Mouse (Mus musculus) CH12.LX (cell line): ENCODE measurements at regions not wholly inside any gene's neighbourhood (a gene's known extent, or its start where the extent isn't known, plus 50 kb on each side); places are given as distances from the start of the nearest gene placed in this dataset.

Source experiments
- DNase-seq: peaks from one replicate; pipeline ENCODE4 v3.0.0-alpha.2; 2013; ENCODE audit errors: extremely low read depth
- H3K27ac ChIP-seq: 2 replicates; pipeline ENCODE4 v1.5.1; 2012; ENCODE audit warnings: low read depth, mild to moderate bottlenecking, control low read depth, moderate library complexity; ENCODE audit not compliant: insufficient read depth
- H3K27me3 ChIP-seq: replicated peaks from 2 replicates; pipeline ENCODE3; 2012; ENCODE audit warnings: inconsistent platforms
- H3K36me3 ChIP-seq, 2 experiments: replicated peaks in 1 of 2; 2 replicates each; pipeline versions ENCODE3 to v1.6.1; 2012; ENCODE audit warnings: inconsistent platforms in 1 of 2, low read length in 1 of 2, mild to moderate bottlenecking in 1 of 2, mixed read lengths in 1 of 2, moderate library complexity in 1 of 2; ENCODE audit not compliant: control insufficient read depth in 1 of 2, insufficient read depth in 1 of 2
- H3K4me1 ChIP-seq, 2 experiments: 2 replicates each; pipeline ENCODE4 v1.6.1; 2012; ENCODE audit warnings: inconsistent platforms in 1 of 2, moderate library complexity in 1 of 2; ENCODE audit not compliant: insufficient read depth in 2 of 2, control insufficient read depth in 1 of 2
- H3K4me2 ChIP-seq: 2 replicates; pipeline ENCODE4 v1.6.1; 2012; ENCODE audit warnings: low read depth, mild to moderate bottlenecking, control low read depth; ENCODE audit not compliant: poor library complexity, insufficient read depth, severe bottlenecking
- H3K4me3 ChIP-seq, 3 experiments: fragments of 150-350 bp in 1 of 3; sonication (generic) in 1 of 3; replicated peaks in 1 of 3; 2 replicates each; pipeline versions ENCODE3 to v1.5.1; 2011 to 2012; ENCODE audit warnings: low read depth in 2 of 3, low read length in 2 of 3, mild to moderate bottlenecking in 2 of 3, moderate library complexity in 2 of 3, control low read depth in 1 of 3, improper control_type of control experiment in 1 of 3, inconsistent platforms in 1 of 3, mixed read lengths in 1 of 3; ENCODE audit not compliant: poor library complexity in 1 of 3
- H3K79me2 ChIP-seq: replicated peaks from 2 replicates; pipeline ENCODE4 v1.6.1; 2012; ENCODE audit warnings: mild to moderate bottlenecking, moderate library complexity; ENCODE audit not compliant: control insufficient read depth, poor library complexity, insufficient read depth, severe bottlenecking; ENCODE audit errors: extremely low read depth
- H3K9ac ChIP-seq: 2 replicates; pipeline ENCODE4 v1.6.1; 2012; ENCODE audit warnings: low read depth, mild to moderate bottlenecking, control low read depth, moderate library complexity; ENCODE audit not compliant: insufficient read depth
- H3K9me3 ChIP-seq: replicated peaks from 2 replicates; pipeline ENCODE3; 2012; ENCODE audit warnings: low read length, inconsistent platforms, mixed read lengths
- CHD1 ChIP-seq: IDR thresholded peaks from 2 replicates; pipeline ENCODE4 v1.6.1; 2012; ENCODE audit warnings: low read depth, low read length, improper control_type of control experiment, inconsistent platforms
- E2F4 ChIP-seq: IDR thresholded peaks from 2 replicates; pipeline ENCODE4 v1.6.1; 2011; ENCODE audit warnings: low read depth, low read length, improper control_type of control experiment; ENCODE audit not compliant: insufficient replicate concordance
- ELF1 ChIP-seq: IDR thresholded peaks from 2 replicates; pipeline ENCODE4 v1.6.1; 2014; ENCODE audit warnings: low read depth, mild to moderate bottlenecking, inconsistent platforms, low read length, improper control_type of control experiment
- ETS1 ChIP-seq: conservative IDR thresholded peaks from 2 replicates; pipeline ENCODE4 v1.6.1; 2012; ENCODE audit warnings: low read depth, mild to moderate bottlenecking, inconsistent platforms, low read length, improper control_type of control experiment, moderate library complexity
- GABPA ChIP-seq: IDR thresholded peaks from 2 replicates; pipeline ENCODE4 v1.6.1; 2012; ENCODE audit warnings: low read depth, low read length, improper control_type of control experiment, inconsistent platforms; ENCODE audit not compliant: insufficient replicate concordance
- HCFC1 ChIP-seq: IDR thresholded peaks from 2 replicates; pipeline ENCODE4 v1.6.1; 2012; ENCODE audit warnings: low read depth, mild to moderate bottlenecking, inconsistent platforms, low read length, improper control_type of control experiment
- IRF4 ChIP-seq: IDR thresholded peaks from 2 replicates; pipeline ENCODE4 v1.6.1; 2014; ENCODE audit warnings: low read depth, mild to moderate bottlenecking, inconsistent platforms, low read length, improper control_type of control experiment
- JUN ChIP-seq: IDR thresholded peaks from 2 replicates; pipeline ENCODE4 v1.6.1; 2011; ENCODE audit warnings: low read depth, mild to moderate bottlenecking, low read length, improper control_type of control experiment, moderate library complexity; ENCODE audit not compliant: insufficient read depth
- JUND ChIP-seq: conservative IDR thresholded peaks from 2 replicates; pipeline ENCODE4 v1.6.1; 2011; ENCODE audit warnings: low read depth, low read length, improper control_type of control experiment
- KAT2A ChIP-seq: IDR thresholded peaks from 2 replicates; pipeline ENCODE4 v1.6.1; 2012; ENCODE audit warnings: low read length, improper control_type of control experiment, inconsistent platforms; ENCODE audit not compliant: insufficient replicate concordance
- MAX ChIP-seq: IDR thresholded peaks from 2 replicates; pipeline ENCODE4 v1.6.1; 2011; ENCODE audit warnings: low read length, improper control_type of control experiment
- MEF2A ChIP-seq: IDR thresholded peaks from 2 replicates; pipeline ENCODE4 v1.6.1; 2014; ENCODE audit warnings: low read depth, mild to moderate bottlenecking, inconsistent platforms, low read length, improper control_type of control experiment, borderline replicate concordance
- MYC ChIP-seq: IDR thresholded peaks from 2 replicates; pipeline ENCODE4 v1.6.1; 2011; ENCODE audit warnings: low read depth, mild to moderate bottlenecking, improper control_type of control experiment, low read length
- NELFE ChIP-seq: IDR thresholded peaks from 2 replicates; pipeline ENCODE4 v1.6.1; 2011; ENCODE audit warnings: low read depth, low read length, improper control_type of control experiment
- POLR2A ChIP-seq: IDR thresholded peaks from 2 replicates; pipeline ENCODE4 v1.6.1; 2011; ENCODE audit warnings: low read depth, mild to moderate bottlenecking, improper control_type of control experiment, low read length
- POLR2AphosphoS2 ChIP-seq: IDR thresholded peaks from 2 replicates; pipeline ENCODE4 v1.6.1; 2011; ENCODE audit warnings: low read depth, low read length, improper control_type of control experiment
- RAD21 ChIP-seq: IDR thresholded peaks from 2 replicates; pipeline ENCODE4 v1.6.1; 2011; ENCODE audit warnings: low read depth, mild to moderate bottlenecking, low read length, improper control_type of control experiment, moderate library complexity
- SMC3 ChIP-seq: IDR thresholded peaks from 2 replicates; pipeline ENCODE4 v1.6.1; 2011; ENCODE audit warnings: low read depth, low read length, improper control_type of control experiment
- TCF12 ChIP-seq: IDR thresholded peaks from 2 replicates; pipeline ENCODE4 v1.6.1; 2014; ENCODE audit warnings: low read depth, mild to moderate bottlenecking, inconsistent platforms, low read length, improper control_type of control experiment
- UBTF ChIP-seq: IDR thresholded peaks from 2 replicates; pipeline ENCODE4 v1.6.1; 2012; ENCODE audit warnings: low read depth, mild to moderate bottlenecking, inconsistent platforms, low read length, improper control_type of control experiment, moderate library complexity
- ZMIZ1 ChIP-seq: IDR thresholded peaks from 2 replicates; pipeline ENCODE4 v1.6.1; 2012; ENCODE audit warnings: low read depth, mild to moderate bottlenecking, inconsistent platforms, low read length, improper control_type of control experiment
- dilution Hi-C: fragments of 300-500 bp; cut with MboI; formaldehyde crosslinking; loops from 2 replicates; pipeline ENCODE4 v1.14.3; 2020; ENCODE audit warnings: low sequenced_read_pairs; ENCODE audit not compliant: extremely low pct_unique_long_range_greater_than_20kb, extremely low pct_ligation_motif_present
- in situ Hi-C: fragments of 300-500 bp; cut with MboI; formaldehyde crosslinking; loops from 3 replicates; pipeline ENCODE4 v1.14.3; 2019; ENCODE audit warnings: low sequenced_read_pairs, low pct_ligation_motif_present, low pct_unique_long_range_greater_than_20kb, mixed read lengths

DNA sequence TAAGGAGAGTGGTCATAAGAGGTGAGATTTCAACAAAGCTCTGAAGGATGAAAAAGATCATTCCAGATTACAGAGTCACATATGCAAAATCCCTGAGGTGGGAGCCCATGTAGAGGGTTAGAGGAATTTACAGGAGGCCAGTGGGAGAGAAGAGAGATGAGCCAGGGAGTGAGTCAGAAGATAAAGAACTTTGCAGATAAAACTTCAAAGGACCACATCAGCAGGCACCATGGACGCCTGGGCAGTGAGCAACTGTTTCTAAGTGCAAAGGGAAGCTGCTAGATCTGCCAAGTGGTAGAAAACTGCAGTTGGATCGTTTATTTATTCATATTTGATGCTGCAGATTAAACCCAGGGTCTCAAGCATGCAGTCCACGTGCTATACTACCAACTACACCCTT is 231.3 kb downstream of the Sorl1 start:
- Histone ChIP-seq H3K4me3 (no peak overlapping the region), H3K27me3 (no peaks in the 10 kb centered on the region), H3K4me2 (no peak overlapping the region), H3K27ac (no peak overlapping the region), H3K4me1 (no peaks in the 10 kb centered on the region), H3K9ac (no peak overlapping the region), H3K79me2 (no peaks in the 10 kb centered on the region), H3K36me3 (no peaks in the 10 kb centered on the region), H3K9me3 (no peaks in the 10 kb centered on the region)
- dilution Hi-C loops (no loop called here), in situ Hi-C loops (no loop called here)
- TF ChIP-seq MYC (no peak), CHD1 (no peak), RAD21 (no peak), POLR2A (no peak), HCFC1 (no peak), JUND (no peak), KAT2A (no peak), TCF12 (no peak), MEF2A (no peak), NELFE (no peak), SMC3 (no peak), JUN (no peak), ETS1 (no peak), POLR2AphosphoS2 (no peak), ZMIZ1 (no peak), MAX (no peak), E2F4 (no peak), GABPA (no peak), IRF4 (no peak)
- DNase-seq: no peak

DNA sequence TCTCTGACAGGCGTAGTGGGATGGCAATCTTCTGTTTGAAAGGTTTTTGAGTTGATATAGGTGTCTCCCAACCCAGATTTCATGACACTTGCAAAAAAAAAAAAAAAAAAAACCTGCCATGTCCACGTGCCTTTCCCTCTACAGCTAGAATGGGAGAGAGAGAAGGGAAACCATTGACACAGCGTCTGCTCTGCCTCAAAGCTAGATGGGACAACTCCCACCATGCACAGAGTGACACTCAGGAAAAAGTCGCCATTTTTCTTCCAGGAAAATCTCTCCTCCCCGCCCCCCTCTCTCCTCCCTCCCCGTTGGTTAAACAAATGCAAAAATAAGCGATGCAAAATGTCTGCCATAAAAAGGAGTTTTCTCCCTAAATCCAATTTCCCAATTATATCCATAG is 232.9 kb downstream of the Sorl1 start:
- no peaks in the 10 kb centered on the region for H3K9me3 ChIP-seq
- H3K4me2 ChIP-seq: no peak overlapping the region
- H3K4me3 ChIP-seq: no peak overlapping the region
- no peaks in the 10 kb centered on the region for H3K27me3 ChIP-seq
- no peaks in the 10 kb centered on the region for H3K36me3 ChIP-seq
- H3K27ac ChIP-seq: no peak overlapping the region
- in situ Hi-C loops: no loop called here
- no peaks in the 10 kb centered on the region for H3K4me1 ChIP-seq
- H3K79me2 ChIP-seq: no peaks in the 10 kb centered on the region
- DNase-seq: no peak
- dilution Hi-C loops: no loop called here
- no peak overlapping the region for H3K9ac ChIP-seq
- no peak for TF ChIP-seq UBTF
- no peak for TF ChIP-seq JUN
- no peak for TF ChIP-seq JUND
- no peak for TF ChIP-seq CHD1
- TF ChIP-seq HCFC1: no peak
- TF ChIP-seq SMC3: no peak
- TF ChIP-seq RAD21: no peak
- no peak for TF ChIP-seq ELF1
- TF ChIP-seq ETS1: no peak
